Mouse (Mus musculus): Measurements from ENCODE around the gene Pdzrn4. TPM values are rescaled to one million over a fixed set of nuclear protein-coding genes. Genes with fewer than 3 reads are reported as not detected.

Pdzrn4 gene
- polyA plus RNA-seq, 1 experiment from 2014 or later: 1.0 TPM

DNA sequence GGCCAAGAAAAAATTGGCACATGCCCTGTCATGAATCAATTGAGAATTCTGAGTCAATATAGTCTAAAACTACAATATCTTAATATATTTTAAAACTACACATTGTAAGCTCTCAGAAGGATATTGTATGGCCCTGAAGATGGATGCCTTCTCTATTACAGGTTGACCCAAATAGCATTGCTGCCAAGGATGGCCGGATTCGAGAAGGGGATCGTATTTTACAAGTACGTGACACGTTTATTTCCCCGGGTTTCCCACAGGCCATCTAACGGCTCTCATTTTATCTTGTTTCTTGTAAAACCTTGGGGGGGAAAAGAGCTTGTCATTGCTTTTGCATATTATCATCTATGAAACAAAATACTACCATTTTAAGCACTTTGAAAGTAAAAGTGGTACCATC lies 349.4 kb downstream of the Pdzrn4 start:
- no peaks in the 10 kb centered on the region for H3K27me3 ChIP-seq
- H3K9ac ChIP-seq (replicated peaks): no peak overlapping the region
- H3K9me3 ChIP-seq: no peaks in the 10 kb centered on the region
- no peak overlapping the region for H3K4me3 ChIP-seq (replicated peaks)
- no peaks in the 10 kb centered on the region for H3K36me3 ChIP-seq
- 42% methylated on average over 7 of the region's 7 CpGs for WGBS
- H3K4me2 ChIP-seq: no peak overlapping the region
- no peaks in the 10 kb centered on the region for H3K4me1 ChIP-seq (replicated peaks)
- ATAC-seq (ENCODE audit: insufficient number of reproducible peaks, insufficient read depth, low FRiP score, low TSS enrichment, low read depth): no peak
- no peak overlapping the region for H3K27ac ChIP-seq

GRCm38 (mm10) chr15:92752167-92752566 lies 355.5 kb downstream of the Pdzrn4 start:
- WGBS: 71% methylated on average over 17 of the region's 17 CpGs
- Histone ChIP-seq H3K9ac (replicated peaks) (no peak overlapping the region), H3K27me3 (no peaks in the 10 kb centered on the region), H3K4me3 (replicated peaks) (no peak overlapping the region), H3K9me3 (no peaks in the 10 kb centered on the region), H3K27ac (no peak overlapping the region), H3K36me3 (no peaks in the 10 kb centered on the region), H3K4me2 (no peak overlapping the region), H3K4me1 (replicated peaks) (peaks cover 4% of the 10 kb centered on the region; the same call in 1 of the 2 replicates)
- no peak for ATAC-seq (ENCODE audit: insufficient number of reproducible peaks, insufficient read depth, low FRiP score, low TSS enrichment, low read depth)

- H3K27ac ChIP-seq: no peak overlapping the region
- no peaks in the 10 kb centered on the region for H3K9me3 ChIP-seq
- peaks cover 4% of the 10 kb centered on the region; the same call in 1 of the 2 replicates for H3K4me1 ChIP-seq (replicated peaks)
- no peaks in the 10 kb centered on the region for H3K36me3 ChIP-seq
- WGBS: 91% methylated on average over 13 of the region's 13 CpGs
- H3K4me2 ChIP-seq: no peak overlapping the region
- H3K9ac ChIP-seq (replicated peaks): no peak overlapping the region
- H3K27me3 ChIP-seq: no peaks in the 10 kb centered on the region
- no peak overlapping the region for H3K4me3 ChIP-seq (replicated peaks)
- no peak for ATAC-seq (ENCODE audit: insufficient number of reproducible peaks, insufficient read depth, low FRiP score, low TSS enrichment, low read depth)
Observed at GRCm38 (mm10) chr15:92752578-92752977, 355.9 kb downstream of the Pdzrn4 start.

DNA sequence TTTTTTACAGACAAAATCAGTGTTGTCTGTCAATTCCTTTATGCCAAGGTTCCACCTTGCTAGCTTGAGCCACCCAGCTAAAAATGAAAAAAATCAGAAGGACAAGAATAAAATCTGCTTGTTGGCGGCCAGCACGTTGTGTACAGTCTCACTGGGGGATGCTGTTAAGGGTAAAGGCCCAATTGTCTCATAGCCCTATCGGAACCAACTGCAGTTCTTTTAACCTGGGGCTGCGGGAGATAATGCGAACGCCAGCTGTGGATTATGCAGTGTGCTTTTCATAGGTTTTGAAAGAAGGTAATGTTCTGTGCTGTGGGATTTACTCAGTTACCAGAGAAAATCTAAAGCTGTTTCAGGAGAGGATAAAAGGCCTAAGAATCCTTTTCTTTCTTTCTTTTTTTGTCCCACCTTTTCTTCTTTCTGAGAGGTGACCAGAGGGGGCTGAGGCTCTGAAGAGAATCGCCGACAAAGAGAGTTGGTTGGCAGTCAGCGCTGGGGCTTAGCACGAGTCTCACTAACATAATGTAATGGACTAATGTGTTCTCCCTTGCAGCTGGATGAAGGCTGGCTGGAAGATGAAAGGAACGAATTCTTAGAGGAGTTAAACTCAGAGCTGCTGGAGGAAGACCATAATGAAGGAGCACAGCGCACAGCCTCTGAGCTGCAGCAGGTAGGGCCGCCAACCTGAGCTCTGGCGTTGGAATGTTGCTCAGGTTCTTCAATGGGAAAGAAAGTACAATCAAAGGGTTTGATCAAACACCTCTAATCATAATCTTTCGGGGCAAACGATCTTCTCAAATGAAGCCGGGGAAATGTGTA lies 360.6 kb downstream of the Pdzrn4 start:
- H3K27ac ChIP-seq: no peak overlapping the region
- no peak overlapping the region for H3K4me3 ChIP-seq (replicated peaks)
- WGBS: 70% methylated on average over 17 of the region's 17 CpGs
- no peak overlapping the region for H3K4me2 ChIP-seq
- no peaks in the 10 kb centered on the region for H3K36me3 ChIP-seq
- H3K9me3 ChIP-seq: no peaks in the 10 kb centered on the region
- peaks cover 4% of the 10 kb centered on the region; the same call in 1 of the 2 replicates for H3K4me1 ChIP-seq (replicated peaks)
- ATAC-seq (ENCODE audit: insufficient number of reproducible peaks, insufficient read depth, low FRiP score, low TSS enrichment, low read depth): no peak
- H3K9ac ChIP-seq (replicated peaks): no peak overlapping the region
- H3K27me3 ChIP-seq: no peaks in the 10 kb centered on the region

DNA sequence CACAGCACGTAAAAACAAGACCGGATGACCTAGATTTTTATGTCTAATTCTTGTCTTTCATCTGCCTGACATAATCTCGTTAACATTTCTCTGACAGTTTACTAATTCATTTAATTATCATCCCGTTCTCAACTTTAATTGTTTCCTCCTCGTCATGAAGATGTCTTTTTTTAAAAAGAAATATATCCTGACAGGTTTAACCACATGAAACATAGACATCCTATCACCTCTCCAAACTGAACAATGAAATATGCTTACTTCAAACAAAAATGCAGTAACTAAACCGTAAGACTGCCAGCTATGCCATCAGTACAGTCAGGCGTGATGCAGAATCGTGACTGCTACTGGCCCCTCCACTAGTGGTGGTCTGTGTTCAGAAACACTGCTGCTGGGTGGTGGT lies 362.3 kb downstream of the Pdzrn4 start:
- H3K4me1 ChIP-seq (replicated peaks): peaks cover 4% of the 10 kb centered on the region; the same call in 1 of the 2 replicates
- H3K27ac ChIP-seq: no peak overlapping the region
- WGBS: 37% methylated on average over 8 of the region's 8 CpGs
- no peaks in the 10 kb centered on the region for H3K27me3 ChIP-seq
- H3K36me3 ChIP-seq: no peaks in the 10 kb centered on the region
- H3K4me3 ChIP-seq (replicated peaks): no peak overlapping the region
- H3K9ac ChIP-seq (replicated peaks): no peak overlapping the region
- ATAC-seq (ENCODE audit: insufficient number of reproducible peaks, insufficient read depth, low FRiP score, low TSS enrichment, low read depth): no peak
- H3K4me2 ChIP-seq: no peak overlapping the region
- no peaks in the 10 kb centered on the region for H3K9me3 ChIP-seq

GRCm38 (mm10) chr15:92763303-92763702 lies 366.6 kb downstream of the Pdzrn4 start:
- Histone ChIP-seq H3K36me3 (no peaks in the 10 kb centered on the region), H3K9ac (replicated peaks) (no peak overlapping the region), H3K9me3 (no peaks in the 10 kb centered on the region), H3K4me1 (replicated peaks) (no peaks in the 10 kb centered on the region), H3K27ac (no peak overlapping the region), H3K4me2 (no peak overlapping the region), H3K27me3 (no peaks in the 10 kb centered on the region), H3K4me3 (replicated peaks) (no peak overlapping the region)
- 81% methylated on average over 5 of the region's 5 CpGs for WGBS
- no peak for ATAC-seq (ENCODE audit: insufficient number of reproducible peaks, insufficient read depth, low FRiP score, low TSS enrichment, low read depth)

- Histone ChIP-seq H3K4me3 (replicated peaks) (no peak overlapping the region), H3K9ac (replicated peaks) (no peak overlapping the region), H3K36me3 (no peaks in the 10 kb centered on the region), H3K27ac (no peak overlapping the region), H3K27me3 (no peaks in the 10 kb centered on the region), H3K4me2 (no peak overlapping the region), H3K4me1 (replicated peaks) (no peaks in the 10 kb centered on the region), H3K9me3 (no peaks in the 10 kb centered on the region)
- no peak for ATAC-seq (ENCODE audit: insufficient number of reproducible peaks, insufficient read depth, low FRiP score, low TSS enrichment, low read depth)
- 72% methylated on average over 15 of the region's 15 CpGs for WGBS
Observed at GRCm38 (mm10) chr15:92769535-92769934, 372.9 kb downstream of the Pdzrn4 start.

- 79% methylated on average over 14 of the region's 14 CpGs for WGBS
- H3K4me3 ChIP-seq (replicated peaks): no peak overlapping the region
- H3K36me3 ChIP-seq: no peaks in the 10 kb centered on the region
- H3K27ac ChIP-seq: no peak overlapping the region
- H3K9ac ChIP-seq (replicated peaks): no peak overlapping the region
- H3K4me1 ChIP-seq (replicated peaks): no peaks in the 10 kb centered on the region
- ATAC-seq (ENCODE audit: insufficient number of reproducible peaks, insufficient read depth, low FRiP score, low TSS enrichment, low read depth): no peak
- H3K4me2 ChIP-seq: no peak overlapping the region
- no peaks in the 10 kb centered on the region for H3K27me3 ChIP-seq
- no peaks in the 10 kb centered on the region for H3K9me3 ChIP-seq
Observed at GRCm38 (mm10) chr15:92788036-92788435, 391.4 kb downstream of the Pdzrn4 start.

- Histone ChIP-seq H3K27me3 (no peaks in the 10 kb centered on the region), H3K36me3 (no peaks in the 10 kb centered on the region), H3K4me2 (no peak overlapping the region), H3K9ac (replicated peaks) (no peak overlapping the region), H3K9me3 (no peaks in the 10 kb centered on the region), H3K4me1 (replicated peaks) (no peaks in the 10 kb centered on the region), H3K27ac (no peak overlapping the region), H3K4me3 (replicated peaks) (no peak overlapping the region)
- 94% methylated on average over 3 of the region's 3 CpGs for WGBS
- ATAC-seq (ENCODE audit: insufficient number of reproducible peaks, insufficient read depth, low FRiP score, low TSS enrichment, low read depth): no peak
Observed at GRCm38 (mm10) chr15:92794275-92794674, 397.6 kb downstream of the Pdzrn4 start.

GRCm38 (mm10) chr15:92805934-92806333 lies 409.3 kb downstream of the Pdzrn4 start:
- Histone ChIP-seq H3K4me2 (no peak overlapping the region), H3K9ac (replicated peaks) (no peak overlapping the region), H3K4me1 (replicated peaks) (no peaks in the 10 kb centered on the region), H3K36me3 (no peaks in the 10 kb centered on the region), H3K27me3 (no peaks in the 10 kb centered on the region), H3K9me3 (no peaks in the 10 kb centered on the region), H3K4me3 (replicated peaks) (no peak overlapping the region), H3K27ac (no peak overlapping the region)
- WGBS: 70% methylated on average over 3 of the region's 3 CpGs
- no peak for ATAC-seq (ENCODE audit: insufficient number of reproducible peaks, insufficient read depth, low FRiP score, low TSS enrichment, low read depth)

DNA sequence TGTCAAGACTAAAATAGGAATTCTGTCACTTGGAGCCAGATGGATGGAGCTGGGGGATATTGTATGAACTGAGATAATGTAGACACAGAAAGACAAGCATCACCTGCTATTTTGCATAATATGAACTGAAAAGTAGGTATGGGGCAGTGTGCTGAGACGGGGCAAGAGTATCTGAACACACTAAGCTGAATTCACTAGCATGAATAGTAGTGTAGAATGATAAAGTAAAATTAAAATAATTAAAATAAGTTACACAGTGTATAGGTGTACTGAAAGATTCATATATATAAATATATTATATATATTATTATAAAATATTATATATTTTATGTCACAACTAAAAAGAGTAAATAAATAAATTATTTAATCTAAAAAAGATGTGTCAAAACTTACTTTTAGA lies 409.7 kb downstream of the Pdzrn4 start:
- H3K4me3 ChIP-seq (replicated peaks): no peak overlapping the region
- no peaks in the 10 kb centered on the region for H3K36me3 ChIP-seq
- 81% methylated on average over 1 of the region's 1 CpGs for WGBS
- H3K4me2 ChIP-seq: no peak overlapping the region
- no peaks in the 10 kb centered on the region for H3K27me3 ChIP-seq
- no peaks in the 10 kb centered on the region for H3K9me3 ChIP-seq
- no peak overlapping the region for H3K27ac ChIP-seq
- H3K9ac ChIP-seq (replicated peaks): no peak overlapping the region
- no peaks in the 10 kb centered on the region for H3K4me1 ChIP-seq (replicated peaks)
- no peak for ATAC-seq (ENCODE audit: insufficient number of reproducible peaks, insufficient read depth, low FRiP score, low TSS enrichment, low read depth)
